Mouse (Mus musculus) c-Kit-negative CD71-positive TER-119-positive erythroid progenitor cells, embryonic 14.5 days (primary cell): ENCODE results near the gene Nlrc4.

Experiments
- DNase-seq: peaks from one replicate; pipeline ENCODE4 v3.0.0-alpha.2; 2013; ENCODE audit warnings: low read depth, low spot score

Gene Nlrc4

DNA sequence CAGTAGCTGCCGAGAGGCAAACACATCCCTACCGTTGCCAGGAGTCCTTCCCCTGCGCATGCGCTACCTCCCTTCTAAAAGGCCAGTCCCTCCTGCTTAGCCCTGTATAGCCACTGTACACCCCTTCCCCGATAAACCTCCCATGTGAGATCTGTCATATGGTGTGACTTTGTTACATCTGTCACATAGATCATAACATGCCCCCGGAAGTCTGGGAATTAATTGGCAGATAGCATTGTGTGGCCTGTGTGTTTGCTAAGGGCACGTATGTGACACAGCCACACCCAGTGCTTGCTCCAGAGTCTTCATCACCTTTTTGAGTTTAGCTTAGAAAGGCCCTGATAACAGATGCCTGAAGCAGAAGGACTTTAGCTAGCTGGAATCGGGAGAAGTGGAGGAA lies 28.9 kb downstream of the Nlrc4 start:
- DNase-seq, result no peak

DNA sequence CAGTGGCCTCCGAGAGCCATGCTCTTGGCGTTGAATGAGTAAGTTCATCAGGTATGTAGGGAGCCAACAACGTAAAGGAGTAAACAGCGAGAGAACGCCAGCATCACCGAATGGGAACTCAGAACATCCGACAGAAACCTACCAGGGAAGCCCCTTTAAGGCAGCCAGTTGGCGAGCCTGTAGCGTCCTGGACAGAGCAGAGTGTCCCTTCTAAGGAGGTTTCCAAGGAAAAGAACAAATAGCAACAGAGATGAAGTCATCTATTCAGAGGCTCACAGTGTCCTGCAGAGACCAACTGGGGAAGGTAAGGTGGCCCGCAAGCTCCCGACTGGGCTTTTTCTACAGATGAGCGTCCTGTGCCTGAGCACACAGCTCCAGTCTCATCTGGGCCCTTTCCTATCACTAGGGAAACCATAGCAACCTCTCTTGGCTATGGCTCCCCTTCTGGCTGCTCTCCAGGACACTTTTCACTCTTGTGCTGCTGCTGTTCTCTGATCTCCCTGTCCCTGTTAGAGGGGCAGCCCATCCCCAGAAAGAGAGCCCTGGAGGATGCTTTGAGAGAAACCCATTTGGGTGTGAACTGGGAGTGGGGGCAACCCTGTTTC lies 34.4 kb downstream of the Nlrc4 start:
- DNase-seq, result no peak

DNA sequence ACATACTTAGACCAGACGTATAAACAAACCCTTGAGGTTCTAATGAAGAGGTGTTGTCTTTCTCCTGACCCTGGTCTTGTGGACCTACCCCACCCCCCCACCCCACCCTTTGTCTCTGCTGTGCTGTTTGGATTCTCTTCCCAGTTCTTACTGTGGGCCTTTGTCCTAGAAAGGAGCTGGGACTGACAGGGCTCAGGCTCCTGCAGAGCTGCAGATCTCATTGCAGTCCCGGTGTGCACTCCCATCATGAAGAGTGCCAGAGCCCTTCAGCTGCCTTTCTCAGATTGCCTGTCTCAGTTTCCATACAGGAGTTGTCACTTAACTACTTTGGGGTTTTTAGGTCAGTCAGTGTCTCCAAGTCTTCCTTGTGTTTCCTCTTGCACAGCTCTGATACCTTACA lies 38.3 kb downstream of the Nlrc4 start:
- no peak for DNase-seq

DNA sequence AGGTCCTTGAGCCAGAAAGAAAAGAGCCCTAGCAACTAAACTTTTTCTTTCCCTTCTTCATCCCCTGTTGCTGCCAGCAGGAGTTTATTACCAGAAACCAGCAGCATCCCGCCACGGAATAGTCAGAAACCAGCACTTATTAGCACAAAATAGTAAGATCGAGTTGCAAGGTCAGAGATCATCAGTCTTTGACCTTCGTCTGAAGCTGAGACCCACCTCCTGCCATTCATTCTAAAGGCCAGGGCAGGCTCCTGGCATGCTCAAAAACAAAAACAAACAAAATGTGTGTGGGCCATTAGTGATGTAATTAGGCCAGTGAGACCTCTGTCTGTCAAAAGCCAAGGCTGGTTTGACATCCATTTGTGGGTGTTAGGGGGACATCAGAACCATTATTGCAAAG lies 40.8 kb downstream of the Nlrc4 start:
- no peak for DNase-seq

DNA sequence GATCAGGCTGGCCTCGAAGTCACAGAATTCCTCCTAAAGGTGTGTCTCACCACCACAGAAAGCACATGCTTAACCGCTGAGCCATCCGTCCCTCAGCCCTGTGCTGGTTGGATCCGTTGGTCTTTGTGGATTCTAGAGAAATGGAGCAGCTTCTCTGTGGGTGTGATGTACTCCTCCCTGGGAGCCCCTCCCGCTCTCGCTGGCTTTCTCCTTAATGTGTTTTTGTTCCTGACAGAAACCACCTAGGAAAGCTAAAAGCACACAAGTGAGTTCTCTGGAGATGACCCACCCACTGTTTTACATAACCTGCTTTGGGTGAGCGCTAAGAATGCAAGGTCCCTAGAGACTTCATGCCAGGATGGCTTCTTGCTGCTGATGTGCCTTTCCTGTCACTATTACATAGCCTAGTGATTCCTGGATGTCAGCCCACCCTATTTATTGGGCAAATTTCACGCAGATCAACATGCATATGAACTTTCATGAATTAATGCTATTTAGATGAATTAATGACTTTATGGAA lies 42.0 kb downstream of the Nlrc4 start:
- no peak for DNase-seq

DNA sequence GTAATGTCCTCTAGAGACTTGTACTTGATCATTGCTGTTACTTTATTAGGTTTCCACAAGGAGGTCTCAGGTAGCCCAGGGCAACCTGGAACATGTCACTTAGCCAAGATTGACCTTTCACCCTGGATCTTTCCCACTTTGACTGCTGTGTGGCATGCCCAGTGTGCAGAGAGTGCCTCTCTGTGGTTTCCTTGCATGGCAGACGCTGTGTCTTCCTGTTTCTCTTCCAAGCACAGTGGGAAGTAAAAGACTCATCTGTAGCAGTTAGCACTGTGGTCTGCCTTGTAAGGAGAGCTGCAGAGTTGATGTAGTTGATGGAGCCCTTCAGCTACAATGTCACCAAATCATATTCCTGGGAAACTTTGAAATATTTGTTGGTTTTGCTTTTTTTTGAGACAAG lies 44.3 kb downstream of the Nlrc4 start:
- no peak for DNase-seq

DNA sequence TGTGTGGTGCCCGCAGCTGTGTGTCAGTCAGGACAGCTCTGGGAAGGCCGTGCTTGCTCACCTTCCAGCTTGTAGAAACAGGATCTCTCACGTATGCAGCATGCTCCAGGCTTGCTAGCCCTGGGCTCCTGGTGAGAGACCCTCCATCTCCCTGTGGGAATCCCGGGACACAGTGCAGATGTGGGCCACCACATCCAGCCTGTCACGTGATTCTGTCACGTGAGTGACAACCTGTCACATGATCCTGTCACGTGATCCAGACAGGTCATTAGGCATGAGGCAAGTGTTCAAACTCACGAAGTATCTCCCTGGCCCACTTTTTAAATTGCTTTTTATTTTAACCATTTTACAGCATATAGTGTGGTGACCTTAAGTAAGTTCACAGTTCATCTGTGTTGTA lies 45.6 kb downstream of the Nlrc4 start:
- no peak for DNase-seq

DNA sequence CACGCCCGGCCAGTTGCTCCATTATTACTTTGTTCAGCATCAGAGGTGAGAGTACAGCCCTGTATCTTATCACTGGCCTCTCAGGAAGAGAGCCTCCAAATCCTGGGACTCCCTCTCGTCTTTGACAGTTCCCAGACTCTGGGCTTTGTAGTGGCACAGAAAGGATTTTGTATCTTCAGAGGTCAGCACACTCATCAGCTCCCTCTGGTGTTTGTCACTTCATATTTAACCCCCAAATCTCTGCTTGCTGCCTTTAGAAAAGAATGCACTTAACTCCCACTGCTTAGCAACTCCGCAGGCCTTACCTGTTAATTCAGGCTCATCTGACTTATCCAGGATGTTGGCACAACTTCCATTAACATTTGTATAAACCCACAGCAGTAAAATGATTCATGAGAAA lies 49.2 kb downstream of the Nlrc4 start:
- DNase-seq, result no peak

DNA sequence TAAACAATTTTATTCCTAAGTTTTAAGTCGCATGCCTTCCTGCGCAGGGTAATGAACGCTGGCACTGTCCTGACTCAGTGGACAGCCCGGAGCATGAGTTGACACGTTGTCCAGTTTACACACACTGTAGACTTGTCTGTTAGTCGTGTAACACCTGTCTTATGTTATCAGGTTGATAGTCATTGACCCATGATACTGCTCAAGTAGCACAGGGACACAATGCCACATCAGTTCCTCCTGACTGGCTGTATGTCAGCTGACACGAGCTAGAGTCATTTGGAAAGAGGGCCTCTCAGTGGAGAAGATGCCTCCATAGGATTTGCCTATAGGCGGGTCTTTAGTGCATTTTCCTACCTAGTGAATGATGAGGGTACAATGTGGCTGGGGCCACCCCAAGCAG lies 52.5 kb downstream of the Nlrc4 start:
- DNase-seq, result no peak

DNA sequence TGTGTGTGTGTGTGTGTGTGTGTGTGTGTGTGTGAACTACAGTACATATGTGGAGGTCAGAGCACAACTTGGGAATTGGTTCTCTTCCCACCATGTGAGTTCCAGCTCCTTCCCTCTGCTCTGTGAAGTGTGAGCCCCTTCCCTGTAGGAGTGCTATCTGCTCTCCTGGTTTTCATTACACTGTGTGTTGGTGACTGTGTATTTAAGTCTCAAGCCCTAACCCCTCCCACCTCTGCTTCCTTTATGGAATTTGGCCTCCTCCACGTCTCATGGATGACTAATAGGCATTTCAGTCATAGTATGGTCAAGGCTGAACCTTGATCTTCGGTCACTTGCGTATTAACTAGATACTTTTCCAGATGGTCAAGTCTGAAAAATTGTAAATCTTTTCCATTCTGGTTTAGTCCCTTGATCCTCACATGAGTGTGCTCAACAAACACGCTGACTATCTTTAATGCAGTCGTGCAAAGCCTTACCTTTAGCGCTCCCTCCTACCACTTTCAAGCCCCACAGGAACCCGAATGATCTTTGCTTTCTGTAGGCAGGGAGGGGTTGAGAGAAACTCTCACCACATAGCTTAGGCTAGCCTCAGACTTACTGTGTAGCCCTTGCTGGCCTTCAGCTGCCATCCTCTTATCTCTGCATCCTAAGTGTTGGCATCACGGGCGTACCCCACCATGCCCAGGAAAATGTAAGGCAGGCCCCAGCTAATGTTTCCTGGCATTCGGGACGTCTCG lies 56.3 kb downstream of the Nlrc4 start:
- DNase-seq, result no peak

DNA sequence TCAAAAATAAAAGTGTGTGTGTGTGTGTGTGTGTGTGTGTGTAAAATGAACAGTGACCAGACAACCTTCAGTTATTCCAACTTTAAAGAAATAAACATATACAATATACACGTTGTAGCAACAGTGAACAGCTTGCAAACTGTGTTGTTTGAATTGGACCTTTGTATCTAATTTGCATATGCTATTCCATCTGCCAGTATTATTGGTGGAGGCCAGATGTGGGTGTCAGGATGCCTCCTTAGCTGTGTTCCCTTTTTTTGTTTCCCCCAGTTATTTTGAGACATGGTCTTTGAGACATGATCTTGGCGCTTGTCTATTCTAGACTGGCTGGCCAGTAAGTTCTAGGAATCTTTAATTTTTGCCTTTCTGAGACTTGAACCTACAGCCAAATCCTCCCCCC lies 61.8 kb downstream of the Nlrc4 start:
- DNase-seq, result no peak

DNA sequence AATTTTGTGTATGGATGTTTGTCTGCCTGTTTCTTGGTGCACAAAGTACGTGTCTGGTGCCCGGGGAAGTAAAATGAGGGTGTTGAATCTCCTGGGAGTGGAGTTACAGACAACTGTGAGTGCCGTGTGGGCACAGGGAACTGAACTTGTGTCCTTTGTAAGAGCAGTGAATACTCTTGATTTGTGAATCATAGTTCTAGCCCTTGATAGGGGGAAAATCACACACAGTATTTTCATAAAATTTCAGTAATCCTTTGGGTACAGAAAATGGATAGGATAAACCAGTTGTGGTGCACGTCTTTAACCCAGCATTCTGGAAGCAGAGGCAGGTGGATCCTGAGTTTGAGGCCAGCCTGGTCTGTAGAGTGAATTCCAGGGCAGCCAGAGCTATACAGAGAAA lies 62.2 kb downstream of the Nlrc4 start:
- DNase-seq, result no peak

DNA sequence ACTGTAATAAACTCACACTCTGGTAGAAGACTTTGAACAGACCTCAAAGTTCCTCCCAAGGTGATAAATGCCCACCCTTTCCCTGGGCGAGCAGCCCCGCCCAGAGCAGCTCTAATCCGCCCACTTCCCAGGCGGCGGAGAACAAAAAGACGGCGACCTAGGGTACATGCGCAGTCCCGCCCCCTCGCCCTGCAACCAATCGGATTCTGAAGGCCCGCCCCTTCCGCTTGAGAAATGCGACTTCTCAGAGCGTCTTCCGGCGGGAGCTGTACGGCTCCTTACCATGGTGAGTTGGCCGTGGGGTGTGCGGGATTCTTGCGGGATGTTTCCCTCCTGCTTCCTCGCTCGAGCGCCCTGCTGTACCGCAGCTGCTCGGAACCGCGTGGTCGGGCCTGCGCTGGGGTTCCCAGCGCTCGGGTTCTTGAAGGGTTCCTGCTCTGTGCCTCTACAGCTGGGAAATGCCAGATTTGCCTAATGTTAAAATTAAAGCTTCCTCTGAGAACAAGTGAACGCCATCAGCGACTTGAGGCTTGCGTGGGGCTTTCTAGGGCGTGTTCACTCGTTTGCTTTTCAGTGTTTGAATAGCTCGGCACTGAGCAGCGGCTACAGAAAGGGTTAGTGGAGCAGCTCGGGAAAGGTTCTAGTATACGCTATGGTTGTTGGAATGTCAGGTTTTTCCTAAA lies 63.4 kb downstream of the Nlrc4 start, which contains the start of gene Slc30a6:
TSS of gene Slc30a6 (plus strand) at position 226 of the 683 bp plus-strand sequence.
- DNase-seq, result peak; percentile 97

DNA sequence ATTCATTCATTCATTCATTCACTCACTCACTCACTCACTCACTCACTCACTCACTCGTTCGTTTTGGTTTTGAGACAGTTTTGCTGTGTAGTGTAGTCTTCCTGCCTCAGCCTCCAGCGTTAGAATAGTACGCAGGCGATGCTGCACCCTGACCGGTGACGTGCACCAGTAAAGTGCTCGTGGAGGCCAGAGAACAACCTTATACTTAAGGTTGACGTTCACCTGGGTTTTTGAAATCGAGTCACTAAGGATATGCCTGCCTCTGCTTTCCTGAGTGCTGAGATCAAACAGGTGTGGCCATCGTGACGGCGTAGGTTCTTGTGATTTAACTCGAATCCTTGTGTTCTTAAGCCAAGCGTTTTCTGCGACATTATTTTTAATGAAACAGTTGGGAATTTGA lies 64.1 kb downstream of the Nlrc4 start:
- DNase-seq, result no peak

DNA sequence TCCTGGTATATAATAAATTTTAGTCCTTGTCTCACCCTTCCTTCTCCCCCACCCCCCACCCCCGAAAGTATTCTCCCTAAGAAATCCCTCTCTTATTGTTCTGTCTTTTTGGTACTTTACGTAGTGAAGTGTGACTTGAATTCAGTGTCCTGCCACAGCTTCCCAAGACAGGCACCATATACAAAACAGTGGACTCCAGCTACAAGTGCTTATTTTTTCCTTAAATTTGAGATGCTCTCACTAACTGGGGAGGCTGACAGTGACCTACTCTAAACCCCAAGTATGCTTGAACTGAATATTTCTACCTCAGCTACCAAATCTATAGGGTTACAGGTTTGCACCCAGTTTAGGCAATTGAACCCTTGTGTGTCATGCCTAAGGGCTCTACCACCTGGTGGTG lies 64.6 kb downstream of the Nlrc4 start:
- DNase-seq, result no peak

DNA sequence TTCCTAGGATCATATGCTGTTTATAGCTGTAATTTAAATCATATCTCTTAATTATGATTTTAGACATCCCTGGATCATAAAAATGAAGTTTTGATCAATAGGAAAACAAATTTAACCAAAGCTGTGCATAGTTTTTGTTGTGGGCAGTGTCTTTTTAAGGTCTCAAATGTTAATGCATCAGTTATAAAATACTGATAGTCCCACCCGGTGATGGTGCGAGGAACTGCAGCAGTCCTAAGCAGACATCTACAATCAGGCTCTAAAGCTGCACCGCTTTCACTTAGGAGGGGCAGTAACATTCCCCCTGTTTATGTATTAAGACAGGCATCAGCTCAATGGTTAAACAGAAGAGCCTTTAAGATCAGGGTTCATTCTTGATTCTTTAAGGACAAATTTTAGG lies 69.1 kb downstream of the Nlrc4 start:
- DNase-seq, result no peak

DNA sequence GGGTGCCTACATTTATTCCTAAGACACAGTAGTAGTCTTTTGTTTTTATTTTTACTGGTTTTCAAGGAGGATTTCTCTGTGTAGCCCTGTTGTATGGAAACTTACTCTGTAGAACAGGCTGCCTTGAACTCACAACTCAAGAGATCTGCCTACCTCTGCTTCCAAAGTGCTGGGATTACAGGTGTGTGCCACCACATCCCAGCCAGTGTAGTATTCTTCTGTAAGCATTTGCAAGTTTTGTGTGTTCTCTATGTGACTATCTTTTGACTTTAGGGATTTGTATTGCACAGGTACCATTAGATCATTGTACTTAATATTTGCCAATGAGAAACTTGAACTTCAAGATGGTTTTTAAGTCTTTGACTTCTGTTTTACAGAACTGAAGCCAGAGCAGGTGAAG lies 72.3 kb downstream of the Nlrc4 start:
- no peak for DNase-seq

DNA sequence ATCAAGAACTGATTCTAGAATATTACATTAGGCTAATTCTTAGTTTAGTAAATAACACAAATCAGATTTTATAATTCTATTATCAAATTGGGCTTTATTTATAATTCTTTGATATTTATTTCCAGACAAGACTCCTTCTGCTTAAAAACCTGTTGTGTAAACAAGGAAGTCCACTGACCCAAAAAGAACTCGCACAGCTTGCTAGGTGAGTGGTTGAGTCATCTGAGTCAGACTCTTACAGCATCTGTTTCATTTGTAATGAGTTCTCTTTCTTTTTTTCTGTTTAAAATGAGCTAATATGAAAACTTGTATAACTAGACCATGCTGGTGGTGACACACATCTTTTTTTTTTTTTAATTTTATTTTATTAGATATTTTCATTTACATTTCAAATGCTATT lies 82.0 kb downstream of the Nlrc4 start:
- no peak for DNase-seq
